Mouse (Mus musculus) cerebellum, adult 2 months (tissue): ENCODE measurements around the gene Rft1.

Experiments used
- CTCF ChIP-seq: fragments of 200-500 bp; IDR thresholded peaks from 2 replicates; pipeline ENCODE4 v1.5.1; 2011; ENCODE audit warnings: low read depth, mild to moderate bottlenecking, control low read depth, low read length, moderate library complexity, borderline replicate concordance; ENCODE audit not compliant: insufficient read depth
- POLR2A ChIP-seq: fragments of 200-500 bp; IDR thresholded peaks from 2 replicates; pipeline ENCODE4 v1.6.1; 2011; ENCODE audit warnings: low read length, control low read depth, borderline replicate concordance; ENCODE audit not compliant: insufficient read depth

DNA sequence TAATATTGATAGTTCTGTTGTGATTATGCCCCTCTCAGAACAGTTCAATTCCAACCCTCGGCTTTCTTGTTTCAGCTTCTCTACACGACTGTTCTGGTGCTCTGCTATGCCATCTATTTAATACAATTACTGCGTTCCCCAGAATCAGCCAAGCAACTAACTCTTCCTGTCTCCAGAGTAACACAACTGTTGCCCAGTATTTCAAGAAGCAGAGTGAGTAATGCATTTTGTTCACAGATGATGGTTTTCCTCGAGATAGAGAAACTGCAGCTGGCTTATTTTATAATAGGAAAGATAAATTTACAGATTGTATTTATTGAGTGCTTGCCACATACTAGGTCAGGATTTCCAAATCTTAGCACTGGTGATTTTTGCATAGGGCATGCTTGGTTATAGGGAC lies 12.4 kb downstream of the Rft1 start:
- no peak for TF ChIP-seq CTCF
- no peak for TF ChIP-seq POLR2A
